In genomic region chr11:116626299-116627071, GRCm38 (mm10) we compare ENCODE assay signal across 10 mouse cellular contexts. TPM values are rescaled to one million over a fixed set of nuclear protein-coding genes. Genes with fewer than 3 reads are reported as not detected.
DNase-seq lines count a peak whose midpoint lies in the region; ATAC-seq and TF ChIP-seq lines count a peak whose summit lies in the region.
"Had no signal": no experiment of that assay in that cellular context is flagged by ENCODE, and none has a peak within 500 bp of the region (broad histone marks: within the 10 kb centered on the region; RNA-seq: fewer than 3 reads in every experiment).

Gene Rhbdf2, minus strand, starts transcription at chr11:116627019.

- no peaks in the 10 kb centered on the region for H3K27me3 ChIP-seq in intestine, embryonic 16.5 days (replicated peaks; ENCODE audit: control insufficient read depth, insufficient read depth, low read length)
- H3K27me3 ChIP-seq in intestine, postnatal 0 days (replicated peaks; ENCODE audit: control insufficient read depth, insufficient read depth, low read length), result no peaks in the 10 kb centered on the region
- H3K27me3 ChIP-seq in MEL (ENCODE audit: control insufficient read depth in 1 of 2, insufficient read depth in 2 of 2, low read length in 2 of 2), result no peaks in the 10 kb centered on the region
- H3K27me3 ChIP-seq in liver, embryonic 13.5 days, result no peaks in the 10 kb centered on the region

- H3K9ac ChIP-seq in intestine, embryonic 16.5 days (ENCODE audit: low read depth, low read length), result no peak within 1 kb of the TSS
- H3K9ac ChIP-seq in intestine, postnatal 0 days (ENCODE audit: low read depth, low read length), result no peak within 1 kb of the TSS
- H3K9ac ChIP-seq in MEL (ENCODE audit: control insufficient read depth, low read depth, low read length, poor library complexity, severe bottlenecking), result peak within 1 kb of the TSS; percentile 48
- H3K9ac ChIP-seq in liver, embryonic 13.5 days, result no peak within 1 kb of the TSS
- H3K9ac ChIP-seq: hindbrain, embryonic 14.5 days had no signal

- TF ChIP-seq POLR2A in MEL (IDR thresholded peaks at IDR 0.05; ENCODE audit: control insufficient read depth in 1 of 2, insufficient read depth in 1 of 2, low read depth in 1 of 2, low read length in 2 of 2, poor library complexity in 1 of 2), result peak; percentile 94 to 95

- no peak within 1 kb of the TSS for H3K4me3 ChIP-seq in intestine, embryonic 16.5 days (ENCODE audit: low read length)
- no peak within 1 kb of the TSS for H3K4me3 ChIP-seq in intestine, postnatal 0 days (ENCODE audit: low read depth, low read length)
- peak within 1 kb of the TSS; percentile 41 to 45 for H3K4me3 ChIP-seq in MEL (ENCODE audit: control insufficient read depth in 1 of 2, insufficient read depth in 1 of 2, low read depth in 2 of 2, low read length in 2 of 2)
- no peak within 1 kb of the TSS for H3K4me3 ChIP-seq in liver, embryonic 13.5 days (replicated peaks)
- H3K4me3 ChIP-seq in left cerebral cortex, adult 2 months, result no peak within 1 kb of the TSS

- no peak for TF ChIP-seq RAD21 in MEL (IDR thresholded peaks at IDR 0.05; ENCODE audit: low read depth, low read length)

- TF ChIP-seq EP300 in MEL (IDR thresholded peaks at IDR 0.05; ENCODE audit: low read depth in 1 of 2, low read length in 2 of 2), result 0 out of 4 replicates have a peak, but pooled peaks of 1 of the 2 experiments have one; percentile 17

- 74% methylated on average over 10 of the region's 10 CpGs for WGBS in intestine, embryonic 16.5 days
- WGBS in intestine, postnatal 0 days, result 78% methylated on average over 10 of the region's 10 CpGs
- WGBS in liver, embryonic 13.5 days (ENCODE audit: insufficient replicate concordance), result 72% methylated on average over 10 of the region's 10 CpGs

- DNase-seq in MEL (ENCODE audit: low read depth, low spot score), result peak; percentile 83
- DNase-seq in gonadal fat pad, adult 2 months (ENCODE audit: low read depth), result no peak
- DNase-seq in liver, embryonic 13.5 days, result no peak
- DNase-seq in left cerebral cortex, postnatal 25 days (ENCODE audit: low spot score in 2 of 2), result no peak
- DNase-seq in left cerebral cortex, adult 2 months (ENCODE audit: extremely low spot score in 1 of 2, low spot score in 2 of 2), result no peak
- DNase-seq in spleen, postnatal 10 days (ENCODE audit: low spot score in 2 of 2), result no peak

- H3K9me3 ChIP-seq in intestine, embryonic 16.5 days (ENCODE audit: control insufficient read depth, low read length), result no peaks in the 10 kb centered on the region
- H3K9me3 ChIP-seq in intestine, postnatal 0 days (ENCODE audit: control insufficient read depth), result no peaks in the 10 kb centered on the region
- H3K9me3 ChIP-seq in MEL (replicated peaks; ENCODE audit: insufficient read depth, low read length), result no peaks in the 10 kb centered on the region
- no peaks in the 10 kb centered on the region for H3K9me3 ChIP-seq in liver, embryonic 13.5 days (replicated peaks)

- H3K36me3 ChIP-seq in intestine, embryonic 16.5 days (ENCODE audit: control insufficient read depth, insufficient read depth, low read length), result no peaks in the 10 kb centered on the region
- H3K36me3 ChIP-seq in intestine, postnatal 0 days (ENCODE audit: control insufficient read depth, insufficient read depth), result no peaks in the 10 kb centered on the region
- peaks cover 0 to 7% of the 10 kb centered on the region in 2 experiments; a peak in 1 of 4 replicates for H3K36me3 ChIP-seq in MEL (ENCODE audit: control insufficient read depth in 1 of 2, insufficient read depth in 2 of 2, low read length in 2 of 2)
- no peaks in the 10 kb centered on the region for H3K36me3 ChIP-seq in liver, embryonic 13.5 days

- H3K27ac ChIP-seq in intestine, embryonic 16.5 days (ENCODE audit: low read length), result no peak within 1 kb of the TSS
- no peak within 1 kb of the TSS for H3K27ac ChIP-seq in intestine, postnatal 0 days (ENCODE audit: low read depth, low read length)
- peak within 1 kb of the TSS; percentile 40 for H3K27ac ChIP-seq in MEL (ENCODE audit: control insufficient read depth, low read depth, low read length)
- peak within 1 kb of the TSS; percentile 87 for H3K27ac ChIP-seq in liver, embryonic 13.5 days
- no peak within 1 kb of the TSS for H3K27ac ChIP-seq in left cerebral cortex, adult 2 months
- H3K27ac ChIP-seq: hindbrain, embryonic 14.5 days had no signal

- no peak for TF ChIP-seq CTCF in intestine, postnatal 0 days (IDR thresholded peaks at IDR 0.05; ENCODE audit: low read depth)
- TF ChIP-seq CTCF in MEL (IDR thresholded peaks at IDR 0.05 in 2 of 3, conservative IDR thresholded peaks at IDR 0.05 in 1 of 3; ENCODE audit: control insufficient read depth in 1 of 3, insufficient read depth in 1 of 3, low read depth in 2 of 3, low read length in 3 of 3, poor library complexity in 1 of 3, severe bottlenecking in 1 of 3), result no peak
- no peak for TF ChIP-seq CTCF in left cerebral cortex, adult 2 months (IDR thresholded peaks at IDR 0.05)

- H3K4me2 ChIP-seq in intestine, embryonic 16.5 days (ENCODE audit: low read depth, low read length), result no peak within 1 kb of the TSS
- no peak within 1 kb of the TSS for H3K4me2 ChIP-seq in intestine, postnatal 0 days (replicated peaks; ENCODE audit: low read depth)
- no peak within 1 kb of the TSS for H3K4me2 ChIP-seq in liver, embryonic 13.5 days
- H3K4me2 ChIP-seq: hindbrain, embryonic 14.5 days had no signal

- H3K79me2 ChIP-seq in MEL (ENCODE audit: control insufficient read depth, insufficient read depth, low read length, poor library complexity), result peaks cover 6% of the 10 kb centered on the region; the same call in 1 of the 2 replicates

- intact Hi-C loops in left cerebral cortex, postnatal 25 days (cut with DNase I), result loop anchor here (5.0 kb wide), 1 partner anchor 129 kb away; no protein-coding TSS in a partner anchor
- intact Hi-C loops in left cerebral cortex, adult 2 months (cut with DNase I), result no loop called here

- no peak for ATAC-seq in intestine, embryonic 16.5 days
- ATAC-seq in intestine, postnatal 0 days, result no peak
- ATAC-seq in liver, embryonic 13.5 days (ENCODE audit: low read depth), result no peak
- ATAC-seq: activated CD4-positive, CD25-positive, alpha-beta regulatory T cell, adult 4 months had no signal

- H3K4me1 ChIP-seq in intestine, embryonic 16.5 days (ENCODE audit: control insufficient read depth, insufficient read depth, low read length), result peaks cover 27% of the 10 kb centered on the region
- H3K4me1 ChIP-seq in intestine, postnatal 0 days (replicated peaks; ENCODE audit: control insufficient read depth, insufficient read depth, low read length), result peaks cover 8% of the 10 kb centered on the region
- peaks cover 15 to 44% of the 10 kb centered on the region in 2 experiments for H3K4me1 ChIP-seq in MEL (ENCODE audit: control insufficient read depth in 1 of 2, insufficient read depth in 2 of 2, low read length in 2 of 2)
- H3K4me1 ChIP-seq in liver, embryonic 13.5 days (replicated peaks), result peaks cover 65% of the 10 kb centered on the region

TF ChIP-seq in MEL, 35 proteins besides CTCF, POLR2A, EP300 and RAD21 (continues in another document):
- TF ChIP-seq MAX (IDR thresholded peaks at IDR 0.05; ENCODE audit: low read length) (peak; percentile 64; the same call in 1 of the 2 replicates), SIN3A (IDR thresholded peaks at IDR 0.05; ENCODE audit: low read length) (0 out of 2 replicates have a peak, but pooled peaks have one; percentile 17), NELFE (IDR thresholded peaks at IDR 0.05; ENCODE audit: low read depth, low read length) (peak; percentile 60; the same call in 1 of the 2 replicates), MYC (IDR thresholded peaks at IDR 0.05; ENCODE audit: low read depth, low read length) (peak; percentile 68; the same call in 1 of the 2 replicates), USF1 (IDR thresholded peaks at IDR 0.05; ENCODE audit: low read depth, low read length) (0 out of 2 replicates have a peak, but pooled peaks have one; percentile 3), TCF12 (IDR thresholded peaks at IDR 0.05; ENCODE audit: low read depth, low read length) (peak; percentile 6; the same call in 1 of the 2 replicates), NRF1 (IDR thresholded peaks at IDR 0.05; ENCODE audit: insufficient read depth, low read depth, low read length, poor library complexity, severe bottlenecking) (0 out of 2 replicates have a peak, but pooled peaks have one; percentile 20), MXI1 (IDR thresholded peaks at IDR 0.05; ENCODE audit: low read depth, low read length) (peak; percentile 8; the same call in 1 of the 2 replicates), POLR2AphosphoS5 (IDR thresholded peaks at IDR 0.05; ENCODE audit: borderline replicate concordance, low read depth, low read length) (peak; percentile 91), KAT2A (conservative IDR thresholded peaks at IDR 0.05; ENCODE audit: low read depth, low read length) (no peak; the same call in 1 of the 2 replicates), ETS1 (IDR thresholded peaks at IDR 0.05; ENCODE audit: low read depth, low read length) (peak; percentile 86), ZNF384 (IDR thresholded peaks at IDR 0.05; ENCODE audit: low read depth, low read length) (0 out of 2 replicates have a peak, but pooled peaks have one; percentile 25), MAZ (IDR thresholded peaks at IDR 0.05; ENCODE audit: low read depth, low read length) (no peak), HCFC1 (IDR thresholded peaks at IDR 0.05; ENCODE audit: low read depth, low read length) (peak; percentile 61; the same call in 1 of the 2 replicates), BHLHE40 (IDR thresholded peaks at IDR 0.05; ENCODE audit: borderline replicate concordance, low read depth, low read length) (no peak), MEF2A (IDR thresholded peaks at IDR 0.05; ENCODE audit: extremely low read depth, insufficient replicate concordance, low read depth, low read length, poor library complexity, severe bottlenecking) (no peak), ZMIZ1 (IDR thresholded peaks at IDR 0.05; ENCODE audit: low read depth, low read length) (peak; percentile 100), ELF1 (IDR thresholded peaks at IDR 0.05; ENCODE audit: low read depth, low read length) (0 out of 2 replicates have a peak, but pooled peaks have one; percentile 15), POLR2AphosphoS2 (IDR thresholded peaks at IDR 0.05; ENCODE audit: low read length) (peak; percentile 94), TBP (IDR thresholded peaks at IDR 0.05; ENCODE audit: low read depth, low read length) (peak; percentile 97)

RNA-seq across cellular contexts. Expression of gene Rhbdf2, which starts in this region (rescaled TPM):
- 10.8 and 11.9 TPM in 2 replicates for polyA plus RNA-seq in intestine, embryonic 16.5 days (2015; fragmentation: Nextera tagmentation; extraction: Ambion mirVana)
- 7.6 and 8.4 TPM in 2 replicates for polyA plus RNA-seq in intestine, postnatal 0 days (2015; fragmentation: Nextera tagmentation; extraction: Ambion mirVana)
- 6.4 and 7.7 TPM in 2 replicates for total RNA-seq in MEL (2012; rRNA removed)
- 10 to 100 TPM in 1 of 2 experiments, not detected in 1; 13.7 TPM for polyA plus RNA-seq in MEL (2012; ENCODE audit: insufficient read depth in 1 of 2, insufficient read length in 2 of 2, low read depth in 1 of 2, low replicate concordance in 2 of 2, missing spikeins in 1 of 2)
- polyA plus RNA-seq in gonadal fat pad, adult 2 months (2012; rRNA removed), result 29.9 and 33.8 TPM in 2 replicates
- 5.8 and 6.6 TPM in 2 replicates for polyA plus RNA-seq in liver, embryonic 13.5 days (2015; fragmentation: Nextera tagmentation; extraction: Ambion mirVana)
- total RNA-seq in left cerebral cortex, postnatal 25 days (2021), result 1 to 10 TPM; 1.3 to 1.4 TPM
- 1 to 10 TPM; 1.9 to 2.0 TPM for total RNA-seq in left cerebral cortex, adult 2 months (2021)

Comparison
In these comparisons a context has a peak if more than half of its experiments do, and no peak if none do; other contexts are left out.
1. H3K27ac ChIP-seq: peak in MEL (single experiment) and liver, embryonic 13.5 days (single experiment); none in intestine, embryonic 16.5 days (single experiment), intestine, postnatal 0 days (single experiment) and left cerebral cortex, adult 2 months (single experiment).
2. H3K4me3 ChIP-seq: peak in MEL (2 of 2); none in intestine, embryonic 16.5 days (single experiment), intestine, postnatal 0 days (single experiment), liver, embryonic 13.5 days (single experiment) and left cerebral cortex, adult 2 months (single experiment).